Mouse (Mus musculus) testis, adult 2 months (tissue): ENCODE data around the gene Kalrn.

ENCODE experiments used
- CTCF ChIP-seq: fragments of 200-500 bp; IDR thresholded peaks from 2 replicates; pipeline ENCODE4 v1.5.1; 2012; ENCODE audit warnings: low read depth, mild to moderate bottlenecking, inconsistent platforms, low read length, moderate library complexity; ENCODE audit not compliant: control insufficient read depth, insufficient read depth, insufficient replicate concordance
- POLR2A ChIP-seq: fragments of 200-500 bp; IDR thresholded peaks from 2 replicates; pipeline ENCODE4 v1.6.1; 2012; ENCODE audit warnings: low read depth, mild to moderate bottlenecking, inconsistent platforms, low read length, moderate library complexity; ENCODE audit not compliant: control insufficient read depth

DNA sequence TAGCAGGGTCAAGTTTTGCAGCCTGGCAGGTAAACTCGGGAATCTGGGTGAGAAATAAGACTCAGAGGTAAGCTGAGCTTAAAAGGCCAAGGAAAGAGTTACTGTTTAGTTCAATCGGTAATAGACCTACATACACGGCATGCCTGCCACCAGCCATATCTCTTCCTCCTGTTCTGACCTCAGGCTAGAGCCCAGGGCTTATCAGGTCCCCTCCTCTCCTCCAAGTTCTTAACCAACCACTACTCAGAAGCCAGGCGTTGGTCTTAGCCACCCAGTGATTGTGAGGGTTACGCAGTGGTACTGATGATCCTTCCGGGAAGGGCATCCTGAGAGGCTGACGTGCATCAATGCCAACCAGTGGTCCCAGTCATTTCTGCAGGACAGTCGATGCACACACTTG lies 649.6 kb downstream of the Kalrn start:
- no peak for TF ChIP-seq CTCF
- TF ChIP-seq POLR2A: no peak
